Mouse (Mus musculus) retina, embryonic 14.5 days (tissue): ENCODE measurements at regions not wholly inside any gene's neighbourhood (a gene's known extent, or its start where the extent isn't known, plus 50 kb on each side); places are given as distances from the start of the nearest gene placed in this dataset.

Source experiments
- DNase-seq: peaks from one replicate; pipeline ENCODE4 v3.0.0-alpha.2; 2015; ENCODE audit warnings: low spot score

GRCm38 (mm10) chr1:90509371-90509770, 93.4 kb upstream of the Cops8 start:
- no peak for DNase-seq

- no peak for DNase-seq
Measured at GRCm38 (mm10) chr1:90513442-90514070, 89.2 kb upstream of the Cops8 start.

- no peak for DNase-seq
Measured at GRCm38 (mm10) chr1:90514176-90514575, 88.6 kb upstream of the Cops8 start.

- no peak for DNase-seq
Measured at GRCm38 (mm10) chr1:90518584-90519265, 84.1 kb upstream of the Cops8 start.

GRCm38 (mm10) chr1:90519284-90520275, 83.2 kb upstream of the Cops8 start:
- DNase-seq: no peak

- DNase-seq: no peak
Measured at GRCm38 (mm10) chr1:90522294-90522693, 80.5 kb upstream of the Cops8 start.

GRCm38 (mm10) chr1:90524641-90525220, 78.0 kb upstream of the Cops8 start:
- DNase-seq: no peak

GRCm38 (mm10) chr1:90526311-90526710, 76.5 kb upstream of the Cops8 start:
- DNase-seq: no peak

- no peak for DNase-seq
Measured at GRCm38 (mm10) chr1:90527947-90528717, 74.6 kb upstream of the Cops8 start.

GRCm38 (mm10) chr1:90533481-90533880, 69.3 kb upstream of the Cops8 start:
- DNase-seq: no peak

- DNase-seq: no peak
Measured at GRCm38 (mm10) chr1:90536105-90536504, 66.7 kb upstream of the Cops8 start.

GRCm38 (mm10) chr1:90543801-90544795, 58.7 kb upstream of the Cops8 start:
- DNase-seq: no peak

GRCm38 (mm10) chr1:90544821-90545536, 57.8 kb upstream of the Cops8 start:
- DNase-seq: no peak

- DNase-seq: no peak
Measured at GRCm38 (mm10) chr1:90552644-90553043, 50.1 kb upstream of the Cops8 start.
